Mouse (Mus musculus): ENCODE results near the gene Fzd7. TPM values are rescaled to one million over a fixed set of nuclear protein-coding genes. Genes with fewer than 3 reads are reported as not detected.

Gene Fzd7
- polyA plus RNA-seq, 1 experiment from 2014 or later: 10.3 TPM

DNA sequence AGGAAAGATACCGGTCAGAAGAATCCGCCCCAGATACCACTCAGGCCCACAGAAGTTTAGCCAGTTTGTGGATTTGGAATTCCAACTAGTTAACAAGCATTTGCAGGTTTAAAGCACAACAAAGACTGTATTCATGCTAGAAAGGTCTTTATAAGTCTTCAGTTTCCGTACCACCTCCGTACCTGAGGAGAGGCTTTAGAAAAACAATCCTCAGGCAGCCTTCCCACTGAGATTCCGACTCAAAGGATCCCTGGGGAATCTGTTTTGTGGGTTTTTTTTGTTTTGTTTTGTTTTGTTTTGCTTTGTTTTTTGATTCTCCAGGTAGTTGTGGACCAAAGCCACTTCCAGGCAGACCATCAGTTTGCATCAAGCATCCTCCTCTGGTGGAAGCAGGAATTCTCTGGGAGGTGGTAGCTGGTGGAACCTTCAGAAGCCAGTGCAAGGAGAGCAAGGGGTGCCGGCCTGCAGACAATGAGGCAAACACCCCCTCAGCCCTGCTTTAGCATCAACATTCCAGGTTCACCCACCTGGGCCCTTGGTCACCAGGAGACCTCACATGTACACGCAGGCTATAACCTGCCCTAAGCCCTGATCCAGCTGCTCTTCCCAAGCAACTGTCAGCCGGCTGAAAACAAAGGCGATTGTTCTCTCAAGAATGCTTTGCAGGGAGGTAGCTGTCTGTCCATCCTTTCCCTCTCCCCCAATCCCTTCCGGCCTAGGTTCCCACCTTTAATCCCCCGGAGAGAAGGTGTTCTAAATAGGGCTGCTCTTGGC, 33.5 kb upstream of the Fzd7 start:
- Histone ChIP-seq H3K27me3 (no peaks in the 10 kb centered on the region), H3K36me3 (no peaks in the 10 kb centered on the region), H3K9me3 (no peaks in the 10 kb centered on the region), H3K4me3 (no peak overlapping the region), H3K9ac (no peak overlapping the region), H3K27ac (peak overlapping the region; percentile 71), H3K4me2 (no peak overlapping the region; the same call in 1 of the 2 replicates), H3K4me1 (peaks cover 30% of the 10 kb centered on the region)
- no peak for ATAC-seq (ENCODE audit: insufficient number of reproducible peaks, low FRiP score, low TSS enrichment, low read depth)
- 45% methylated on average over 11 of the region's 11 CpGs for WGBS

DNA sequence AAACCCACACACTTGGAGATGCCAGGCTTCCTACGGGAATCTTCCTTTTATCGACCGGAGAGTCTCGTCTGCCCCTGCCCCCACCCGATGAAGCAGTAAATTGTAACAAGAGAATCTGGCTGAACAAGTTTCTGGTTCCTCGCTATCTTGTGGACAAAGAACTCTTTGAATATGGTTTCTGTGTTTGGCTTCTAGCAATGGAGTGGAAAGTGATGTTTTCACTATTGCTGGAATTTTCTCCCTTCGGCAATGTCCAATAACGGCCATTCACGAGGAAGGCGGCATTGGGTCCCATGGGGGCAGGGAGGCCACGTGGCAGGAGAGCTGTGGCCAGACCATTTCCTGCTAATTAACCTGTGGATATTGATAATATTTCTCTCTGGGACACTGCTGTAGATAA, 32.8 kb upstream of the Fzd7 start:
- Histone ChIP-seq H3K36me3 (no peaks in the 10 kb centered on the region), H3K4me3 (no peak overlapping the region), H3K9me3 (no peaks in the 10 kb centered on the region), H3K27me3 (no peaks in the 10 kb centered on the region), H3K4me1 (peaks cover 30% of the 10 kb centered on the region), H3K27ac (peak overlapping the region; percentile 71), H3K9ac (no peak overlapping the region), H3K4me2 (no peak overlapping the region; the same call in 1 of the 2 replicates)
- 6% methylated on average over 11 of the region's 11 CpGs for WGBS
- no peak for ATAC-seq (ENCODE audit: insufficient number of reproducible peaks, low FRiP score, low TSS enrichment, low read depth)

DNA sequence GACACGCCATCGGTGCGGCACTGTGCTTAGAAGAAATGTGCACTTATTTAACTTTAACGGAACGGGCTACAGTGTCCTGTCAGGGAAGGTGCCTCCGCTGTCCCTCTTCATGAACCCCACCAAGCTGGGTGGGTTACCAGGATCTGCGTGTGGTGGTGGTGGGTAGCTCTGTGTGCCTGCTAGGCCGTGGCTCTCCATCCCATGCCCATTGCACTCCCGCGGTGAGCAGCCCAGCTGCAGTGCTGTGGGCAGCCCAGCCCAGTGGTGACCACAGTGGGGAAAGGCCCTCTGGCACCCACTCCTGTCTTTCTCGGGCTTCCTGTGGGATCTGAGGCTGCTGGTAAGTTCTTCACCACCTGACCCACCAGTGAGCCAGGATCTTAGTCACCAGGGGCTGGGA, 31.3 kb upstream of the Fzd7 start:
- WGBS: 75% methylated on average over 11 of the region's 11 CpGs
- no peak for ATAC-seq (ENCODE audit: insufficient number of reproducible peaks, low FRiP score, low TSS enrichment, low read depth)
- no peak overlapping the region for H3K4me3 ChIP-seq

DNA sequence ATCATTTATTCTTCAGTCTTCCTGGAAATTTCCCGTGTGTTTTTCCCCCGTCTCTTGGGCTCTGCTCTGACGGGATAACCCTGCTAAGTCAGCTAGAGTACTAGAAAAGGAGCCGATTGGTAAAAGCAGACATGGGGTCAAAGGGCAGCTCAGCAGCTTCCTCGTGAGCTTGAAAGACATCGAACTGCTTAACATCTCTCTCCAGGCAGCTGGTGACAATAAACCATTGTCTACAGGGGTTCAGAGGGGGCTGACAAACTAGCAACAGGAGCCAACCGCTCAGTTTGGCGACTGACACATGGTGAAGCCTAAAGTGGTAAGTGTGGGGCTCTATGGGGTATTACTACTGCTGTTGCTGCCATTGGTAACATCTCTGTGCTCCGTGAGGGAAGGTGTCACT, 30.6 kb upstream of the Fzd7 start:
- H3K9me3 ChIP-seq: no peaks in the 10 kb centered on the region
- H3K36me3 ChIP-seq: no peaks in the 10 kb centered on the region
- no peak for ATAC-seq (ENCODE audit: insufficient number of reproducible peaks, low FRiP score, low TSS enrichment, low read depth)
- no peak overlapping the region for H3K4me2 ChIP-seq
- H3K27me3 ChIP-seq: no peaks in the 10 kb centered on the region
- 39% methylated on average over 9 of the region's 9 CpGs for WGBS
- H3K4me1 ChIP-seq: peaks cover 37% of the 10 kb centered on the region
- H3K4me3 ChIP-seq: no peak overlapping the region
- H3K27ac ChIP-seq: no peak overlapping the region
- no peak overlapping the region for H3K9ac ChIP-seq

More for the DNA sequence above, 31.3 kb upstream of the Fzd7 start:
- Histone ChIP-seq H3K9ac (no peak overlapping the region), H3K4me2 (no peak overlapping the region), H3K27ac (no peak overlapping the region), H3K9me3 (no peaks in the 10 kb centered on the region), H3K27me3 (no peaks in the 10 kb centered on the region), H3K36me3 (no peaks in the 10 kb centered on the region), H3K4me1 (peaks cover 32% of the 10 kb centered on the region)

DNA sequence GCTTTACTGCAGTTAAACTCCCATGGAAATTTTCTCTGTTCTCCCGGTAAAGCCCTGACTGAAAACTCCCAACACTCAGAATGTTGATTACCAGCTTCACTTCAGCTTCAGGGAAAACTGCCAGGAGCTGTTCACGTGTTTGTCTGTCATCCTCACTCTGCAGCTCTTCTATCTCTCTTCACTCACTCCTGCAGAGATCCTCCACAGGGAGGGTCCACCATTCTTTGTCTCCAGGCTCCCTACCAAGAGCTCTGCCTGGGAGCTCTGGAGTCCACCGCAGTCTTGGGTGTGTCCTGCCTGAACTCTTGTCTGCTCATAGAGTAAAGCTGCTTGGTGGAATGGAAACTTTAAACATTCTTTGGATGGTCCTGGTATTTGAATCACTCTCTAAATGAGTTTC, 25.4 kb upstream of the Fzd7 start:
- 33% methylated on average over 3 of the region's 3 CpGs for WGBS

DNA sequence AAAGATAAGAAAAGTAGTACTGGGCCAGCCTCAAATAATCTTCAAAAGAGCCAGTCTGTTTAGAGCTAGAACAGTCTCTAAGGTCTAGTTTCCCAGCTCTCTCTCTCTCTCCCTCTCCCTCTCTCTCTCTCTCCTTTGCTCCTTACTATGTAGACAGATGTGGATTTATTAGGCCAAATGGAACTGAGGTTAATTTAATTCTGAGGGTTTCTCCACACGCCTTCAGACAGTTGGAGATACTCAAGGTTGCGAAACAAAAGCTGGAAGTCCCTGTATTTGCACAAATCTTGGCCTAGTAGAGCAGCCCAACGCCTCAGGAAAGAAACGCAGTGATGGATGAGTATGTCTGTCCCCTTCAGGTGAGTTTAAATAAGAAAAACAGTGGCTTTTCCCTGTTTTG, 24.4 kb upstream of the Fzd7 start:
- ATAC-seq (ENCODE audit: insufficient number of reproducible peaks, low FRiP score, low TSS enrichment, low read depth): no peak
- no peaks in the 10 kb centered on the region for H3K36me3 ChIP-seq
- 58% methylated on average over 4 of the region's 4 CpGs for whole genome bisulfite sequencing
- H3K4me3 ChIP-seq: no peak overlapping the region
- H3K27ac ChIP-seq: no peak overlapping the region
- H3K4me1 ChIP-seq: peaks cover 33% of the 10 kb centered on the region
- no peaks in the 10 kb centered on the region for H3K9me3 ChIP-seq
- no peaks in the 10 kb centered on the region for H3K27me3 ChIP-seq
- no peak overlapping the region for H3K9ac ChIP-seq
- no peak overlapping the region for H3K4me2 ChIP-seq

More for the DNA sequence above, 25.4 kb upstream of the Fzd7 start:
- peak overlapping the region; percentile 65 for H3K27ac ChIP-seq
- H3K4me2 ChIP-seq: 0 out of 2 replicates have a peak overlapping the region, but pooled peaks have one; percentile 5
- H3K27me3 ChIP-seq: no peaks in the 10 kb centered on the region
- H3K4me3 ChIP-seq: no peak overlapping the region
- H3K9me3 ChIP-seq: no peaks in the 10 kb centered on the region
- H3K9ac ChIP-seq: no peak overlapping the region
- H3K4me1 ChIP-seq: peaks cover 33% of the 10 kb centered on the region
- H3K36me3 ChIP-seq: no peaks in the 10 kb centered on the region
- ATAC-seq (ENCODE audit: insufficient number of reproducible peaks, low FRiP score, low TSS enrichment, low read depth): peak; percentile 61; the same call in 1 of the 2 replicates

DNA sequence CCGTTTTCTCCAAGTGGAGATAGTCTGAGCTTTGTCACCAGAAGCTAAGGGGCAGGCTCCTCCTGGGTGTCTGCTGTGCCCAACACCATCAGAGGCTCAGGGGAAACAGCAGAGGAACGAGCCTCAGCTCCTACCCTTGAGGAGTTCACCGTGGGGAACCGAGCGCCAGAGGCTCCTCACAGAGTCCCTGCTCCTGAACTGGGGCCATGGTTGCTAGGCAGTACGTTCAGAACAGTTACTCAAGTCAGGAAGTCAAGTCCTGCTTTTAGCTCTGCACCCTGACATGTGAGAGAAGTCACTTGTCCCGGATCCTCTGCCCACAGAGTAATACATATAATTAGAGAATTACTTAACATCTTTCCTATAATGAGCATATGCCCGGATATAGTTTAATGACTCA, 23.3 kb upstream of the Fzd7 start:
- no peak overlapping the region for H3K4me3 ChIP-seq
- H3K4me2 ChIP-seq: 0 out of 2 replicates have a peak overlapping the region, but pooled peaks have one; percentile 25
- no peak for ATAC-seq (ENCODE audit: insufficient number of reproducible peaks, low FRiP score, low TSS enrichment, low read depth)
- WGBS: 12% methylated on average over 8 of the region's 8 CpGs
- H3K27me3 ChIP-seq: no peaks in the 10 kb centered on the region
- peak overlapping the region; percentile 69; the same call in 1 of the 2 replicates for H3K27ac ChIP-seq
- H3K36me3 ChIP-seq: no peaks in the 10 kb centered on the region
- H3K9ac ChIP-seq: no peak overlapping the region
- peaks cover 33% of the 10 kb centered on the region for H3K4me1 ChIP-seq
- H3K9me3 ChIP-seq: no peaks in the 10 kb centered on the region

DNA sequence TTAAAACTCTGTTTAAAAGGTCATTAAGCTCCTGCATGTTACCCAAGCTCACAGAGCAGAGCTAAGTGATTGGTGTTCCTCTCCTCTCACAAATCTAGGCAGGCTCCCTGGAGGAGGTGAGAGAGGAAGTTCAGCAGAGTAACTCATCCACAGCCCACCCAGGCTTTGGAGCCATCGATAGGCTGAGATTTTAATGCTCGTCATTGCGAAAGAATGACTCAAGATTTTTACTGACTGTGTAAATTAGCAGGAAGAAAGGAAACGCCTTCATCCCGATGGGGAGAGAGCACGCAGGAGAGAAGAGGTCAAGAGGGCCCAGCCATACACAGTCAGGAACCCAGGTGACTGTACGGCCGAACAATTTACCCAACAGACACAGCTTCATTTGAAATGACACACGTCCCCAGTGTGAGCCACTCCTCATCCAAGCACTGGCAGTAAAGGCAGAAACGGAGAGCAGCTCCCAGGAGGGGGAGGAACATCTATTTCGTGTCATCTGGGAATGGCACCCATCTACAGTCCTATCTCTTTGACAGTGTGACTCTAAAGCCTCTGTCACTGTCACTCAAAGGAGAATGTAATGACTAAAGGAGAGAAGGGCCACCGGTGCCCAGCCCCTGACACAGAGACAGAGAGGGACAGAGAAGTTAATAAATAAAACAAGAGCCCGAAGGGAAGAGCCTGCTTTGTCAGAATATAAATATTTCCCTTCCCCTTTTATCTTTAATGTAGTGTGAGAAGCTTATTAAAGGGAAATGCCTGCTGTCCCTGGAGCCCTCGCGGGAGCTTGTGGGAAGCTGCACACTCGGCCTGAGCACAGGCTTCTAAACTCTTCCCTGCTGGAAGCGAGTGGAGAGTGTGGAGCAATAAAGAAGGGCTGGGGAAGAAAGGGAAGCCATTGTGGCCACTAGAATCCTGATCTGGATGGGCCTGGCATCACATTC, 17.3 kb upstream of the Fzd7 start:
- H3K4me2 ChIP-seq: no peak overlapping the region
- no peak for ATAC-seq (ENCODE audit: insufficient number of reproducible peaks, low FRiP score, low TSS enrichment, low read depth)
- no peak overlapping the region for H3K27ac ChIP-seq
- no peaks in the 10 kb centered on the region for H3K27me3 ChIP-seq
- no peak overlapping the region for H3K9ac ChIP-seq
- no peak overlapping the region for H3K4me3 ChIP-seq
- H3K4me1 ChIP-seq: peaks cover 15% of the 10 kb centered on the region
- WGBS: 34% methylated on average over 17 of the region's 17 CpGs
- H3K9me3 ChIP-seq: no peaks in the 10 kb centered on the region
- no peaks in the 10 kb centered on the region for H3K36me3 ChIP-seq

DNA sequence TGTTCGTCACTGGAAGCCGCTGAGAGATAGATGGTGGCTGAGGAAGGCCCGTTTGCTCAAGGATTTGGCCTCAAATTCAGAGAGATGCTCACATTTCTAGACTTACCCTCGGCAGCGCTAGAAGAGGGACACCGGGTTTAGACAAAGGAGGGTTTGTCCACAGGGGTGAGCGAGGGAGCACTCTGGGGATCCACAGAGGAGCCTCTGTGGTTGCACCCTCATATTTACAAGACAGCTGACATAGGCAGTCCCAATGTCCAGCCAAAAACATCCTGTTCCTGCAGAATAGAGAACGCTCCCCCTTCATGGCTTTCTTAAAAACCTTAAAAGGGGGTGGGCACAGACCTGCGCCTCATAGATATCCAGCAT, 16.6 kb upstream of the Fzd7 start:
- no peak for ATAC-seq (ENCODE audit: insufficient number of reproducible peaks, low FRiP score, low TSS enrichment, low read depth)

DNA sequence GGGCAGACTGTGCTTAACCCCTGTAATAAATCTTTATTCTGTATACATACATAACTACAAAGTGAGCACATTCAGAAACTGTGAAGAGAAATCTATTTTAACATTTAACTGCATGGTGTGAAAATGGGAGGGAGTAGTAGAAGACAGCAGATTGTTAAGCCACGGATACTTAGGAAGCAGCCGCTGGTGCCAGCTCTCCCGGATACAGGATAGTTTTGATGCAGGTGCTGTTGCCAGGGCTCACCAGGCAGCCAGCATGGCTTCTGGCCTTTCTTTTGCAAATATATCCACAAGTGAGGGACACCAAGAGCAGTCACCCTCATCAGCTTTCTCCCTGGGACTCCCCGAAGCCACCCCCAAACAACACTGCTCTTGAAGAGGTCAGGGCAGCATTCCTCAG, 13.1 kb upstream of the Fzd7 start:
- ATAC-seq (ENCODE audit: insufficient number of reproducible peaks, low FRiP score, low TSS enrichment, low read depth): no peak
- no peak overlapping the region for H3K27ac ChIP-seq
- H3K4me2 ChIP-seq: no peak overlapping the region
- 46% methylated on average over 4 of the region's 4 CpGs for WGBS
- peaks cover 36% of the 10 kb centered on the region for H3K4me1 ChIP-seq
- no peaks in the 10 kb centered on the region for H3K9me3 ChIP-seq
- H3K4me3 ChIP-seq: no peak overlapping the region
- no peak overlapping the region for H3K9ac ChIP-seq
- no peaks in the 10 kb centered on the region for H3K36me3 ChIP-seq
- no peaks in the 10 kb centered on the region for H3K27me3 ChIP-seq

More for the DNA sequence above, 16.6 kb upstream of the Fzd7 start:
- Histone ChIP-seq H3K9me3 (no peaks in the 10 kb centered on the region), H3K27me3 (no peaks in the 10 kb centered on the region), H3K27ac (no peak overlapping the region), H3K4me2 (no peak overlapping the region), H3K9ac (no peak overlapping the region), H3K36me3 (no peaks in the 10 kb centered on the region), H3K4me3 (no peak overlapping the region), H3K4me1 (peaks cover 17% of the 10 kb centered on the region)
- 72% methylated on average over 9 of the region's 9 CpGs for WGBS

DNA sequence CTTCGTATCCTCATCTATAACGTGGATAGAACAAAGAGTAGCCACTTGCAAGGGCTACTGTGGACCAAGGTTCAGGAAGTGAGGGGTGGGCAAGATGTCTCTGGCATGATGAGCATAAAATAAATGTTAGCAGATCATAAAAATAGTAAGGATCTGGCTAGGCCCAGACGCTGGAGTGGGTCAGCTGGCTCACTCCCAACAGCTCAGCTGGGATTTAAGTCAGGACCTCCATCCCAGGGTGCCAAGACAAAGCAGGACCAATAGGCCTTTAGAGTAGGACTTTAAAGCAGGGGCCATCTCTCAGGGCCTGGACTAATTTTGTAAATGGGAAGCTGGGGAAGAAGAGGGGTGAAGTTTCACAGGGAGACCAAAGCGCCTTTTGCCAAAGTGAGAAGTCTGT, 11.5 kb upstream of the Fzd7 start:
- H3K9ac ChIP-seq: no peak overlapping the region
- no peak for ATAC-seq (ENCODE audit: insufficient number of reproducible peaks, low FRiP score, low TSS enrichment, low read depth)
- H3K4me2 ChIP-seq: no peak overlapping the region
- 54% methylated on average over 4 of the region's 4 CpGs for WGBS
- H3K36me3 ChIP-seq: no peaks in the 10 kb centered on the region
- no peak overlapping the region for H3K27ac ChIP-seq
- no peaks in the 10 kb centered on the region for H3K9me3 ChIP-seq
- H3K4me1 ChIP-seq: peaks cover 24% of the 10 kb centered on the region
- H3K4me3 ChIP-seq: no peak overlapping the region
- no peaks in the 10 kb centered on the region for H3K27me3 ChIP-seq
